Mouse (Mus musculus): Measurements from ENCODE around the gene Kcnj10. TPM values are rescaled to one million over a fixed set of nuclear protein-coding genes. Genes with fewer than 3 reads are reported as not detected.

Kcnj10 gene
- total and polyA plus RNA-seq, 3 experiments: 0.04 to 0.72 TPM; not detected in 1

- Histone ChIP-seq H3K27me3 (ENCODE audit: control insufficient read depth in 1 of 2, insufficient read depth in 2 of 2, low read length in 2 of 2) (peaks cover 0 to 4% of the 10 kb centered on the region in 2 experiments), H3K9me3 (replicated peaks; ENCODE audit: insufficient read depth, low read length) (no peaks in the 10 kb centered on the region), H3K36me3 (ENCODE audit: control insufficient read depth in 1 of 2, insufficient read depth in 2 of 2, low read length in 2 of 2) (peaks cover 0 to 6% of the 10 kb centered on the region in 2 experiments; a peak in 1 of 4 replicates), H3K9ac (ENCODE audit: control insufficient read depth, low read depth, low read length, poor library complexity, severe bottlenecking) (no peak overlapping the region), H3K4me3 (ENCODE audit: control insufficient read depth in 1 of 2, insufficient read depth in 1 of 2, low read depth in 2 of 2, low read length in 2 of 2) (no peak overlapping the region), H3K27ac (ENCODE audit: control insufficient read depth, low read depth, low read length) (no peak overlapping the region), H3K4me1 (ENCODE audit: control insufficient read depth in 1 of 2, insufficient read depth in 2 of 2, low read length in 2 of 2) (peaks cover 0 to 9% of the 10 kb centered on the region in 2 experiments; a peak in 2 of 4 replicates), H3K79me2 (ENCODE audit: control insufficient read depth, insufficient read depth, low read length, poor library complexity) (no peaks in the 10 kb centered on the region)
- no peak for DNase-seq (ENCODE audit: low read depth, low spot score)
- no peak for TF ChIP-seq POLR2AphosphoS2 (IDR thresholded peaks at IDR 0.05; ENCODE audit: low read length)
Observed at GRCm38 (mm10) chr1:172342729-172343128, 1.7 kb downstream of the Kcnj10 start.

- H3K4me1 ChIP-seq (ENCODE audit: control insufficient read depth in 1 of 2, insufficient read depth in 2 of 2, low read length in 2 of 2): peaks cover 0 to 9% of the 10 kb centered on the region in 2 experiments; a peak in 2 of 4 replicates
- no peak overlapping the region for H3K4me3 ChIP-seq (ENCODE audit: control insufficient read depth in 1 of 2, insufficient read depth in 1 of 2, low read depth in 2 of 2, low read length in 2 of 2)
- H3K36me3 ChIP-seq (ENCODE audit: control insufficient read depth in 1 of 2, insufficient read depth in 2 of 2, low read length in 2 of 2): peaks cover 0 to 6% of the 10 kb centered on the region in 2 experiments; a peak in 1 of 4 replicates
- DNase-seq (ENCODE audit: low read depth, low spot score): no peak
- no peak for TF ChIP-seq KAT2A (conservative IDR thresholded peaks at IDR 0.05; ENCODE audit: low read depth, low read length)
- no peaks in the 10 kb centered on the region for H3K79me2 ChIP-seq (ENCODE audit: control insufficient read depth, insufficient read depth, low read length, poor library complexity)
- peaks cover 0 to 1% of the 10 kb centered on the region in 2 experiments for H3K27me3 ChIP-seq (ENCODE audit: control insufficient read depth in 1 of 2, insufficient read depth in 2 of 2, low read length in 2 of 2)
- no peaks in the 10 kb centered on the region for H3K9me3 ChIP-seq (replicated peaks; ENCODE audit: insufficient read depth, low read length)
- no peak overlapping the region for H3K27ac ChIP-seq (ENCODE audit: control insufficient read depth, low read depth, low read length)
- H3K9ac ChIP-seq (ENCODE audit: control insufficient read depth, low read depth, low read length, poor library complexity, severe bottlenecking): no peak overlapping the region
Observed at GRCm38 (mm10) chr1:172343914-172344313, 2.9 kb downstream of the Kcnj10 start.

- peaks cover 0 to 1% of the 10 kb centered on the region in 2 experiments for H3K27me3 ChIP-seq (ENCODE audit: control insufficient read depth in 1 of 2, insufficient read depth in 2 of 2, low read length in 2 of 2)
- no peak overlapping the region for H3K9ac ChIP-seq (ENCODE audit: control insufficient read depth, low read depth, low read length, poor library complexity, severe bottlenecking)
- no peak overlapping the region for H3K4me3 ChIP-seq (ENCODE audit: control insufficient read depth in 1 of 2, insufficient read depth in 1 of 2, low read depth in 2 of 2, low read length in 2 of 2)
- TF ChIP-seq MXI1 (IDR thresholded peaks at IDR 0.05; ENCODE audit: low read depth, low read length): no peak
- TF ChIP-seq TAL1 (IDR thresholded peaks at IDR 0.05; ENCODE audit: low read length): no peak
- no peaks in the 10 kb centered on the region for H3K79me2 ChIP-seq (ENCODE audit: control insufficient read depth, insufficient read depth, low read length, poor library complexity)
- no peaks in the 10 kb centered on the region for H3K9me3 ChIP-seq (replicated peaks; ENCODE audit: insufficient read depth, low read length)
- peaks cover 0 to 6% of the 10 kb centered on the region in 2 experiments; a peak in 1 of 4 replicates for H3K36me3 ChIP-seq (ENCODE audit: control insufficient read depth in 1 of 2, insufficient read depth in 2 of 2, low read length in 2 of 2)
- no peak overlapping the region for H3K27ac ChIP-seq (ENCODE audit: control insufficient read depth, low read depth, low read length)
- no peak for DNase-seq (ENCODE audit: low read depth, low spot score)
- H3K4me1 ChIP-seq (ENCODE audit: control insufficient read depth in 1 of 2, insufficient read depth in 2 of 2, low read length in 2 of 2): peaks cover 0 to 9% of the 10 kb centered on the region in 2 experiments; a peak in 2 of 4 replicates
Observed at GRCm38 (mm10) chr1:172344820-172345219, 3.8 kb downstream of the Kcnj10 start.

- Histone ChIP-seq H3K4me3 (ENCODE audit: control insufficient read depth in 1 of 2, insufficient read depth in 1 of 2, low read depth in 2 of 2, low read length in 2 of 2) (no peak overlapping the region), H3K9ac (ENCODE audit: control insufficient read depth, low read depth, low read length, poor library complexity, severe bottlenecking) (no peak overlapping the region), H3K27me3 (ENCODE audit: control insufficient read depth in 1 of 2, insufficient read depth in 2 of 2, low read length in 2 of 2) (peaks cover 0 to 3% of the 10 kb centered on the region in 2 experiments), H3K36me3 (ENCODE audit: control insufficient read depth in 1 of 2, insufficient read depth in 2 of 2, low read length in 2 of 2) (no peaks in the 10 kb centered on the region), H3K79me2 (ENCODE audit: control insufficient read depth, insufficient read depth, low read length, poor library complexity) (no peaks in the 10 kb centered on the region), H3K27ac (ENCODE audit: control insufficient read depth, low read depth, low read length) (no peak overlapping the region), H3K9me3 (replicated peaks; ENCODE audit: insufficient read depth, low read length) (no peaks in the 10 kb centered on the region), H3K4me1 (ENCODE audit: control insufficient read depth in 1 of 2, insufficient read depth in 2 of 2, low read length in 2 of 2) (no peaks in the 10 kb centered on the region)
- DNase-seq (ENCODE audit: low read depth, low spot score): no peak
- no peak for TF ChIP-seq MAZ (IDR thresholded peaks at IDR 0.05; ENCODE audit: low read depth, low read length)
- TF ChIP-seq CTCF (IDR thresholded peaks at IDR 0.05 in 2 of 3, conservative IDR thresholded peaks at IDR 0.05 in 1 of 3; ENCODE audit: control insufficient read depth in 1 of 3, insufficient read depth in 1 of 3, low read depth in 2 of 3, low read length in 3 of 3, poor library complexity in 1 of 3, severe bottlenecking in 1 of 3): 0 out of 6 replicates have a peak, but pooled peaks of 1 of the 3 experiments have one; percentile 1
Observed at GRCm38 (mm10) chr1:172346707-172347106, 5.7 kb downstream of the Kcnj10 start.
